Mouse (Mus musculus): ENCODE measurements around the gene Rhoh. TPM values are rescaled to one million over a fixed set of nuclear protein-coding genes. Genes with fewer than 3 reads are reported as not detected.

The Rhoh gene
- polyA plus RNA-seq, 1 experiment from 2014 or later = 1.3 TPM

DNA sequence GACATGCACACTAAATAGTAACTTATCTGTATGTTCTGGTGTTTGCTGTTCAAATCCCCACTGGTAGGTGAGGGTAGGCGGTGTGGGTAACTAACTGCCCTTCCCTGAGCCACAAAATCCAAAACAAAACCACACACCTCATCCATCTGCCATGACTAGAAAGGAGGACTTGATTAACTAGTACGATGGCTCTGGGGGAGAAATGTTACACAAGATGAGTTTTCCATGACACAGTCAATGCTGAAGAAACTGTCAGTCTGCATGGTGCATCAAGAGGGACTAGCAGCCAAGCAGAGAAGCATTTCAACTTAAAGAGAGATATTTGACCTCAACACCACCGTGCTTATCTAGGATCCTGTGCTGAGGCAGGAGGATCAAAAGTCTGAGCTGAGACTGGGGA is 37.7 kb downstream of the Rhoh start:
- H3K27me3 ChIP-seq (ENCODE audit: control insufficient read depth, insufficient read depth, low read depth, low read length) = no peaks in the 10 kb centered on the region
- peaks cover 7% of the 10 kb centered on the region; the same call in 1 of the 2 replicates for H3K9me3 ChIP-seq (ENCODE audit: control insufficient read depth, low read length)
- no peaks in the 10 kb centered on the region for H3K4me1 ChIP-seq (replicated peaks; ENCODE audit: control insufficient read depth, insufficient read depth, low read length)
- H3K27ac ChIP-seq (ENCODE audit: low read length) = no peak overlapping the region
- H3K4me3 ChIP-seq (ENCODE audit: low read length) = no peak overlapping the region
- no peak overlapping the region for H3K9ac ChIP-seq (ENCODE audit: low read length)
- ATAC-seq (ENCODE audit: low read depth) = no peak
- H3K4me2 ChIP-seq (ENCODE audit: low read depth, low read length) = no peak overlapping the region
- no peaks in the 10 kb centered on the region for H3K36me3 ChIP-seq (ENCODE audit: control insufficient read depth, insufficient read depth, low read length)
- 70% methylated on average over 3 of the region's 3 CpGs for WGBS

DNA sequence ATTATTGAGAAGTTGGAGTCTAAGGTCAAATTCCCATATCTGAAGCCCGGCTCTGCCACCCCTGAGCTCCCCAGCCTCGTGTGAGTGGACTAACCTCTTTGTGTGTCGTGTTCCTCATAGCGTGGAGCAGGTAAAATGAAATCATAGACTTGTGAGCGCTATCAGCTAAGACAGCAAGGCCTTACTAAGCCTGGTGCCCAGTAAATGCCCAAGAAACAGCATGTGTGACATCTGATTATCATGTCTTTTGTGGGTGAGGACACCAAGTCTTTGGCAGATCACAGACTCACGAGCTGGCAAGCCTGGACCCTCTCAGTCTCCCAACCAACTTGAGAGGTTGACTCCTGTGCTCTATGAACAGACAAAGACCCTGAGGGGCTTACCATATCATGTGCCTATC is 39.1 kb downstream of the Rhoh start:
- Histone ChIP-seq H3K27ac (ENCODE audit: low read length) (no peak overlapping the region), H3K4me1 (replicated peaks; ENCODE audit: control insufficient read depth, insufficient read depth, low read length) (no peaks in the 10 kb centered on the region), H3K9ac (ENCODE audit: low read length) (no peak overlapping the region), H3K9me3 (ENCODE audit: control insufficient read depth, low read length) (peaks cover 9% of the 10 kb centered on the region; the same call in 1 of the 2 replicates), H3K4me2 (ENCODE audit: low read depth, low read length) (no peak overlapping the region), H3K36me3 (ENCODE audit: control insufficient read depth, insufficient read depth, low read length) (no peaks in the 10 kb centered on the region), H3K27me3 (ENCODE audit: control insufficient read depth, insufficient read depth, low read depth, low read length) (no peaks in the 10 kb centered on the region), H3K4me3 (ENCODE audit: low read length) (no peak overlapping the region)
- ATAC-seq (ENCODE audit: low read depth) = no peak
- WGBS = 83% methylated on average over 6 of the region's 6 CpGs

DNA sequence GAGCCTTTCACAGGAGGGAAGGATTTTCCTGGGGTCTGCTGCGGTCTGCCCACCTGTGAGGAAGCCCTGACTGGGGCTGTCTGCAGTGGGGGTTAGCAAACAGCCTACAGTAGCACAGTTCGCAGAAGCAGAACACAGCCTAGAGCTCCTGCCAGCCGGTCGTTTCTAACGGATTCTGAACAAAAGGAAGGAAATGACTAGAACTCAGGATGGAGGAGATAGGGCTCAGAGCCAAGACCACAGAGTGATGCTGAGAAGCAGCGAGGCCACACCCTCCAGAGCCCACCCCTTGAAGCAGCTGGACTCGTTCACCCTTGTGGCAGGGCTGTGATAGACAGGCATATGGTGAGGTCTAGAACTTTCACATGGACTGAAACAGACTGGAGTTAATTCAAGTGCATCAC is 39.9 kb downstream of the Rhoh start:
- Histone ChIP-seq H3K4me2 (ENCODE audit: low read depth, low read length) (no peak overlapping the region), H3K27ac (ENCODE audit: low read length) (no peak overlapping the region), H3K9me3 (ENCODE audit: control insufficient read depth, low read length) (peaks cover 11% of the 10 kb centered on the region), H3K27me3 (ENCODE audit: control insufficient read depth, insufficient read depth, low read depth, low read length) (no peaks in the 10 kb centered on the region), H3K4me3 (ENCODE audit: low read length) (no peak overlapping the region), H3K9ac (ENCODE audit: low read length) (no peak overlapping the region), H3K4me1 (replicated peaks; ENCODE audit: control insufficient read depth, insufficient read depth, low read length) (no peaks in the 10 kb centered on the region), H3K36me3 (ENCODE audit: control insufficient read depth, insufficient read depth, low read length) (no peaks in the 10 kb centered on the region)
- peak; percentile 65 for ATAC-seq (ENCODE audit: low read depth)
- WGBS = 28% methylated on average over 7 of the region's 7 CpGs

DNA sequence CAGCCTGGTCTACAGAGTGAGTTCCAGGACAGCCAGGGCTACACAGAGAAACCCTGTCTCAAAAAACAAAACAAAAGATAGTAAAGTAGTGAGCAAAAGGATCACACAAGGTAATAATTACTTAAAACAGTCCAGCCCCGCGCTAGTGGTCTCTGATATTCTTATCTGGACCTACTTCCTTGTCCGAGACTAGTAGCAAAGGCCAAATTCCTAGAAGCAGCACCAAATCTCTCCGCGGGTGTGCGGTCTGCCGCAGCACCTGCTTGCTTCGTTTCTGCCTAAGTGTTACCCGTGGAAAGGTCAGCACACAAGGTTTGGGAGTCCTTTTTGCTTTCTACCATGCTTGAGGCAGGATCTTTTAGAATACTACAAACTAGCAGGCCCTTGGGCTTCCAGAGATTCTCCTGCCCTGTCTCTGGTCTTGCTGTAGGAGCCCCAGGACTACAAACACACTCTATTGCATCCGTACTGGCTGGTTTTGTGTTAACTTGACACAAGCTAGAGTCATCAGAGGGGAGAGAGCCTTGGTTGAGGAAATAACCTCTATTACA is 40.9 kb downstream of the Rhoh start:
- Histone ChIP-seq H3K4me2 (ENCODE audit: low read depth, low read length) (no peak overlapping the region), H3K27me3 (ENCODE audit: control insufficient read depth, insufficient read depth, low read depth, low read length) (no peaks in the 10 kb centered on the region), H3K9ac (ENCODE audit: low read length) (no peak overlapping the region), H3K4me3 (ENCODE audit: low read length) (no peak overlapping the region), H3K9me3 (ENCODE audit: control insufficient read depth, low read length) (peaks cover 11% of the 10 kb centered on the region), H3K4me1 (replicated peaks; ENCODE audit: control insufficient read depth, insufficient read depth, low read length) (no peaks in the 10 kb centered on the region), H3K27ac (ENCODE audit: low read length) (no peak overlapping the region), H3K36me3 (ENCODE audit: control insufficient read depth, insufficient read depth, low read length) (no peaks in the 10 kb centered on the region)
- ATAC-seq (ENCODE audit: low read depth) = no peak
- 88% methylated on average over 10 of the region's 10 CpGs for WGBS

DNA sequence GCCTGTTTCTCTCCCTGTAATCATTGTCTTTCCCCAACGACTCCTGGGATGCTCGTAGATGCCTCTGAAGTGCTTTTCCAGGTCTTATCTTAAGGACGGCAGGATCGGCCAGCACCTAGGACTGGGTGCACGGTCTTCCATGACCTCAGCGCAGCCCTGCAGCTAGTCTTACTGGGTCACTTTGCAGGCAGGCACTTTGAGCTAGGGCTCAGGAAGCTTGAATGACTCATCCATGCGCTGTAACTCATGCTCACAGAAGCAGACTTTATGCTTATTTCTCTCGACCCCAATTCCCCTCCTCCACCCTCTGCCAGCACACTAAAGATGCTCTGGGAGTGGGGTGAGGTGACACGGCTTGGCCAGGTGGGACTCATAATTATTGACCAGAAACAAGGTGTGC is 41.8 kb downstream of the Rhoh start:
- no peak for ATAC-seq (ENCODE audit: low read depth)
- H3K27me3 ChIP-seq (ENCODE audit: control insufficient read depth, insufficient read depth, low read depth, low read length) = no peaks in the 10 kb centered on the region
- H3K9me3 ChIP-seq (ENCODE audit: control insufficient read depth, low read length) = peaks cover 11% of the 10 kb centered on the region
- no peak overlapping the region for H3K4me3 ChIP-seq (ENCODE audit: low read length)
- H3K4me2 ChIP-seq (ENCODE audit: low read depth, low read length) = no peak overlapping the region
- no peak overlapping the region for H3K9ac ChIP-seq (ENCODE audit: low read length)
- H3K27ac ChIP-seq (ENCODE audit: low read length) = no peak overlapping the region
- WGBS = 90% methylated on average over 9 of the region's 9 CpGs
- no peaks in the 10 kb centered on the region for H3K4me1 ChIP-seq (replicated peaks; ENCODE audit: control insufficient read depth, insufficient read depth, low read length)
- no peaks in the 10 kb centered on the region for H3K36me3 ChIP-seq (ENCODE audit: control insufficient read depth, insufficient read depth, low read length)

DNA sequence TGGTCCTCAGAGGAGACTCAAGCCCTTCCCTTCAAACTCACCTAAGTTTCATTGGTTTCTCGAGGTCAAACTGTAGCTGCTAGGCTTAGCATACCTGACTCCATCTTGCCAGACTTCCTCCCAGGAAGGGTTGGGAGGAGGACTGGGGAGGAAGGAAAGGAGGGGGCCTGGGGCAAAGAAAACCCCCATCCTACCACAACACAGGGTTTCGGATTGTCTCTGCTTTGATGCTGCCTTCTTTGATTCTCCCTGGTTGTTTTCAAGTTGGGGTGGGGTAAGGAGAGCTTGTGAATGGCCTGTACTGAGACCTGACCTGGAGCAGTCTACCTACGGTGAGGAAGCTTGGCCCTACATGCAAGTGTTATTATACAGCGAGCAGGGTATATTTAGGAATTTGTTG is 43.5 kb downstream of the Rhoh start:
- no peak overlapping the region for H3K4me2 ChIP-seq (ENCODE audit: low read depth, low read length)
- H3K4me1 ChIP-seq (replicated peaks; ENCODE audit: control insufficient read depth, insufficient read depth, low read length) = no peaks in the 10 kb centered on the region
- WGBS = 91% methylated on average over 4 of the region's 4 CpGs
- H3K4me3 ChIP-seq (ENCODE audit: low read length) = no peak overlapping the region
- no peak overlapping the region for H3K9ac ChIP-seq (ENCODE audit: low read length)
- ATAC-seq (ENCODE audit: low read depth) = no peak
- no peaks in the 10 kb centered on the region for H3K27me3 ChIP-seq (ENCODE audit: control insufficient read depth, insufficient read depth, low read depth, low read length)
- H3K9me3 ChIP-seq (ENCODE audit: control insufficient read depth, low read length) = peaks cover 11% of the 10 kb centered on the region
- H3K36me3 ChIP-seq (ENCODE audit: control insufficient read depth, insufficient read depth, low read length) = no peaks in the 10 kb centered on the region
- H3K27ac ChIP-seq (ENCODE audit: low read length) = no peak overlapping the region

DNA sequence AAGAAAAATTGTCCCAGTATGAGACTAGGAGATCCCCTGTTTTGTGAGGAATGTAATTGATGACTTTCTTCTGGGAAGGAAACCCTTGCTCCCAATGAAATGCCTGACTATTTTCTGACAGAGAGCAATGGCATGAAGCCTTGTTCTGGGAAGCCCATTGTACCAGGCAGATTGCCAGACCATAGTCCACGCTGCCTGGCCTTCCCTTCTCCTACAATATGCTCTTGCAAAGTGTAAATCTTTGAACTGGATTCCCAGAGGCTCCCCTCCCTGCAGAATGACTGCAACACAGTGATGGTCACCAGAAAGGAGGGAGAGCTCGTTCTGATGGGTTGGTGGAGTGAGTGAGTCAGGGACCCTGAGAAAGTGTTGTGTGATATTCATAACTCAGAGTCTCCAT is 47.7 kb downstream of the Rhoh start:
- no peak for ATAC-seq (ENCODE audit: low read depth)
- no peak overlapping the region for H3K4me3 ChIP-seq (ENCODE audit: low read length)
- H3K36me3 ChIP-seq (ENCODE audit: control insufficient read depth, insufficient read depth, low read length) = no peaks in the 10 kb centered on the region
- peaks cover 4% of the 10 kb centered on the region; the same call in 1 of the 2 replicates for H3K9me3 ChIP-seq (ENCODE audit: control insufficient read depth, low read length)
- 44% methylated on average over 2 of the region's 2 CpGs for WGBS
- no peaks in the 10 kb centered on the region for H3K4me1 ChIP-seq (replicated peaks; ENCODE audit: control insufficient read depth, insufficient read depth, low read length)
- H3K27me3 ChIP-seq (ENCODE audit: control insufficient read depth, insufficient read depth, low read depth, low read length) = no peaks in the 10 kb centered on the region
- no peak overlapping the region for H3K4me2 ChIP-seq (ENCODE audit: low read depth, low read length)
- H3K27ac ChIP-seq (ENCODE audit: low read length) = no peak overlapping the region
- no peak overlapping the region for H3K9ac ChIP-seq (ENCODE audit: low read length)

DNA sequence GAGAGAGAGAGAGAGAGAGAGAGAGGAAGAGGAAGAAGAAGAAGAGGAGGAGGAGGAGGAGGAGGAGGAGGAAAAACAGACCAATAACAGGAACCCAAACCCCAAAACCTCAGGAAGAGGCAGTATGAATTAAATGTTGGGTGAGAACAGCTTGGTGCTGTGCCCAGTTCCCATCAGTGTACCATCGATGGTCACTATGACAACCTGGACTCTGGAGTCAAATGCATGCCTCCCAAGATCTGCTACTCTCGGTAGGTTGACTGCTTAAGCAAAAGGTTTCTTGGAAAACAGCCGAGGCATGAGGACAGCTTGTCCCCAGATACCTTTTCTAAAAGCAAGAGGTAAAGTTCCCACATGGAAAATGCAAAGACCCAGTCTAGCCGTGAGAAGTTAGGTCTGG is 48.3 kb downstream of the Rhoh start:
- no peak overlapping the region for H3K27ac ChIP-seq (ENCODE audit: low read length)
- H3K9ac ChIP-seq (ENCODE audit: low read length) = no peak overlapping the region
- no peak for ATAC-seq (ENCODE audit: low read depth)
- no peak overlapping the region for H3K4me2 ChIP-seq (ENCODE audit: low read depth, low read length)
- H3K27me3 ChIP-seq (ENCODE audit: control insufficient read depth, insufficient read depth, low read depth, low read length) = no peaks in the 10 kb centered on the region
- H3K4me1 ChIP-seq (replicated peaks; ENCODE audit: control insufficient read depth, insufficient read depth, low read length) = no peaks in the 10 kb centered on the region
- H3K36me3 ChIP-seq (ENCODE audit: control insufficient read depth, insufficient read depth, low read length) = no peaks in the 10 kb centered on the region
- WGBS = 70% methylated on average over 4 of the region's 4 CpGs
- H3K4me3 ChIP-seq (ENCODE audit: low read length) = no peak overlapping the region
- H3K9me3 ChIP-seq (ENCODE audit: control insufficient read depth, low read length) = peaks cover 4% of the 10 kb centered on the region; the same call in 1 of the 2 replicates

DNA sequence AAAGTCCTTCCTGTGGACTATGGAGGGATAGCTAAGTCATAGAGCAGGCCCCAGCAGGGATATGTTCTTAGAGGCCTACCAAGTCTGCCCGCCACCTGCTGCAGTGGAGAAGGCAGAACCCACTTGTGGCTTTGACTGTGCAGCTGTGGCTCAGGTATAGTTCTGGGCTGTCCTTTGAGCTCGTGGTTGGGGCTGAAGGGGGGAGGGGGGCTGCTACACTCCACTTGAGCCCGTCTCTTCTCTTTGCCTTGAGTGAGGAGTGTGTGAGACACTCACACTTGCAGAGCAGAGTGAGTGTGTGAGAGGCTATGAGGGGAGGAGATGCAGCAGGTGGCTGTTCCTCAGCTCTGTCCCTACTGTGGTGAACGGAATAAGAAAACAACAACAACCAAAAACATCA is 49.4 kb downstream of the Rhoh start:
- no peaks in the 10 kb centered on the region for H3K27me3 ChIP-seq (ENCODE audit: control insufficient read depth, insufficient read depth, low read depth, low read length)
- H3K4me3 ChIP-seq (ENCODE audit: low read length) = no peak overlapping the region
- no peak overlapping the region for H3K4me2 ChIP-seq (ENCODE audit: low read depth, low read length)
- peaks cover 2% of the 10 kb centered on the region; the same call in 1 of the 2 replicates for H3K9me3 ChIP-seq (ENCODE audit: control insufficient read depth, low read length)
- H3K27ac ChIP-seq (ENCODE audit: low read length) = no peak overlapping the region
- no peak for ATAC-seq (ENCODE audit: low read depth)
- H3K9ac ChIP-seq (ENCODE audit: low read length) = no peak overlapping the region
- 65% methylated on average over 4 of the region's 4 CpGs for WGBS
- no peaks in the 10 kb centered on the region for H3K4me1 ChIP-seq (replicated peaks; ENCODE audit: control insufficient read depth, insufficient read depth, low read length)
- H3K36me3 ChIP-seq (ENCODE audit: control insufficient read depth, insufficient read depth, low read length) = no peaks in the 10 kb centered on the region

DNA sequence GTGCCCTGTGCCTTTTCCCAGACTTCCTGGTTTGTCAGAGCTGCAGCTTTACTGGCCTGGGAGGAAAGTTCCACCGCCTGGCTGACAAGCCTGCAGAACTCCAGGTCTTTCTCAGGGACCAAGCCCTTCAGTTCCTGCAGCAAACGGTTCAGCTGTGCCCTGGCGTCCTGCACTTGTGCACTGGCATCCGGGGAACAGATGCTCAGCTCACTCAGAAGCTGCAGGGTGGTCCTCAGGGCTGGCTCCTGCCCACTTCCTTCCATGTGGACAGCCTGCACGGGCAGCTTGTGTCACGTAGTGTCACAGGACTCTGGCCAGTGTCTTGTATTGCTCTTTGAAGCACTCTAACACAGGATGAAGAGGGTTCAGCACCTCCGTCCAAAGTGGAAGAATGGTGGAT is 50.7 kb downstream of the Rhoh start:
- no peaks in the 10 kb centered on the region for H3K27me3 ChIP-seq (ENCODE audit: control insufficient read depth, insufficient read depth, low read depth, low read length)
- H3K4me3 ChIP-seq (ENCODE audit: low read length) = no peak overlapping the region
- H3K9ac ChIP-seq (ENCODE audit: low read length) = no peak overlapping the region
- H3K27ac ChIP-seq (ENCODE audit: low read length) = no peak overlapping the region
- no peaks in the 10 kb centered on the region for H3K4me1 ChIP-seq (replicated peaks; ENCODE audit: control insufficient read depth, insufficient read depth, low read length)
- H3K9me3 ChIP-seq (ENCODE audit: control insufficient read depth, low read length) = no peaks in the 10 kb centered on the region
- H3K4me2 ChIP-seq (ENCODE audit: low read depth, low read length) = no peak overlapping the region
- 65% methylated on average over 7 of the region's 7 CpGs for WGBS
- no peaks in the 10 kb centered on the region for H3K36me3 ChIP-seq (ENCODE audit: control insufficient read depth, insufficient read depth, low read length)
- ATAC-seq (ENCODE audit: low read depth) = no peak

Measured in lung, embryonic 16.5 days (tissue).